Mouse (Mus musculus) yolk sac, embryonic 10.5 days (tissue): ENCODE measurements around the gene Gm1113.
A peak's percentile ranks its signal among the peaks of the same experiment; 100 is the strongest.

Source experiments
- DNase-seq: peaks from one replicate; pipeline ENCODE4 v3.0.0-alpha.2; 2017; ENCODE audit warnings: low spot score

Gene Gm1113

GRCm38 (mm10) chr9:35523941-35524411 is 5.9 kb upstream of the Gm1113 start:
- DNase-seq = peak; percentile 41

DNA sequence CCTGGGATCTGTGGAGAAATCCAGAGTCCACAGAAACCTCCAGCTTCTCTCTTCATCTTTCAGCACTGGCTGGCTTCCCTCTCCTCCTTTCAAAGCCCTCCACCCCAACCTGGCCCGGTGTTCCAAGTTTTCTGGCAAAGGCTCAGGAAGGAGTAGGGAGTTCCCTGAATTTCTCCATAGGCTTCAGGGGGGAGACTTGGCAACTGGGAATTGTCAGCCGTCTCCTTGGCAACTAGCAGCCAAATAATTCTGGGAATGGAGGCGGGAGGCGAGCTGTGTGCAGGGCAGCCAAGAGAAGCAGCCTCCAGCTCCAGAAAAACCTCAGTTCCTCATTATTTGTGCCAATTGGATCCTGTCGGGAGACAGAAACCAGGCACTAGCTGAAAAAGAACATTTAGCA is 5.5 kb upstream of the Gm1113 start:
- no peak for DNase-seq

DNA sequence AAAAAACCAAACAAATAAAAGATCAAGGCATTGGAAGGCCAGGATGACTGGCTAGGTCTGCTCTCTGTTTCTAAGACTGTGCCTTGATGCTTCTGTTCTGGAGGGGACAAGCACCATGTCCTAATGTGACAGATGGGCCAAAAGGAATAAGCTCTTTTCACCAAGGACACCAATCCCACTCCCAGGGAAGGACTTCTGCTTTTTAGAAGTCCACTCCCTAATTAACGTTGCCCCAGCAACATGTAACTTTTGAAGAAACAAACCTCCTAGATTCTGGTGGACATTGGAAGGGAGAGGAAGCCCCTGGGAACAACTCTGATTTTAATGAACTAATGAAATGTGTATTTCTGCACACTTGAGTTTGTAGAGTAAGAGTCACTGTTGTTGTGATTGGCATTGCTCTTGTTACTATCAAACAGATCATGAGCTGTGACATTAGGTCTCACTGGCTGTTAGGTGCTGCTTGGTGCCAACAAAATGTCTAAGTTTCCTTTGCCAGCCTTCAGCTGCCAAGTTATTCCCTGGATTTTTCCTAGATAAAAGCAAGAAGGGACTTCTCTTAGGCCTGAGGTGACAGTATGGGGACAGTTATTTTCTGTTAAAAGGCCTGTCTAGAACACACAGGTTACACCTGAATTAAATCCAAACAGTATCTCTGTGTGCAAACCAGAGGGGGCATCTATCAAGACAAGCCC is 4.9 kb upstream of the Gm1113 start:
- DNase-seq = no peak

GRCm38 (mm10) chr9:35522241-35522640 is 4.2 kb upstream of the Gm1113 start:
- DNase-seq = no peak

DNA sequence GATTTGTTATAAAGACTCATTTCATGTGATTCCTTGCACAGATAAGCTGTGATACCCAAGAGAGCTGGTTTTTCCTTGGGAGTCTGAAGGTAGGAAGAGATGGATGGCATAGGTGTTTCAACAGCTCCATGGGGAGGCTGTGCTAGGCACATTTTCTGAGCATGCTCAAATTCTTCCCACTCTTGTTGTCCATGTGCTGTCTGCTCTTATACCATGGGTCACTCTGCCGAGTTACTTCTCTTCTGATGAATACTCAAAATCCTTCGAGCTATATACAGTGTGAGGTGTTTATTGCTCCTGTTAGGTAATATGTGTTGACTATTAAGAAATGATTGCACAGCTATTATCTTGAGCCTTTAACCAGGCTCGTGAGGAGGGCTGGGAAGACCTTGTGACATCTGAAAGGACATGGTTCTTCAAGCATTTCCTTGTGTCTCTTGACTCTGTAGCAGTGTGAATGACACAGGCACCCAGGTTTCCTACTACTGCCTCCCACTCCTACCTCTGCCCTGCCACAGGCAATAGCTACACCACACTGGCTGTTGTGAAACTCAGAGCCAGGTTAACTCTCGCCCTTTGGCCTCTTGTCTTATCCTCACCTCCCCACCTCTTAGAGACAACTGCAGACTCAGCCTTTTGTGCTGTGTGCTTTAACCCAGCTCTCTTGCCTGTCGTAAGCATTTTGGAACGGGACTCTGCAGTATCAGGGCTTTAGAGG is 2.7 kb upstream of the Gm1113 start:
- peak; percentile 83 for DNase-seq

DNA sequence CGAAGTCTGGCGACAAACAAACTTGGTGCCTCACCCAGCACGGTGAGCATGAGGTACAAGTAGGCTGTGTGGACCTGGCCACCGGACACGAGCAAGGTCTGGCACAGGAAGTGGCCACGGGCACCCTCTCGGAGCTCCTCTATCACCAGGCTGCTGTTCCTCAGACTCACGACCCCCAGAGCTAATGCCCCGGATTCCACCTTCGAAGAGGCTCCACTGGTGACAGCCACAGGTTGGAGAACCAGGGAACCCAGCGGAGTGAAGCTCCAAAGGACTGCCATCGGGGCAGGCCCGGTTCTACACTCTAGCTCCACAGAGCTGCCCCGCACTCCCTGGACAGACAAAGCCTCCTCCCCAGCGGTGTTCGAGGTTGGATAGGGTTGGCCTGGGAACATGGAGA is 1.4 kb downstream of the Gm1113 start:
- no peak for DNase-seq

DNA sequence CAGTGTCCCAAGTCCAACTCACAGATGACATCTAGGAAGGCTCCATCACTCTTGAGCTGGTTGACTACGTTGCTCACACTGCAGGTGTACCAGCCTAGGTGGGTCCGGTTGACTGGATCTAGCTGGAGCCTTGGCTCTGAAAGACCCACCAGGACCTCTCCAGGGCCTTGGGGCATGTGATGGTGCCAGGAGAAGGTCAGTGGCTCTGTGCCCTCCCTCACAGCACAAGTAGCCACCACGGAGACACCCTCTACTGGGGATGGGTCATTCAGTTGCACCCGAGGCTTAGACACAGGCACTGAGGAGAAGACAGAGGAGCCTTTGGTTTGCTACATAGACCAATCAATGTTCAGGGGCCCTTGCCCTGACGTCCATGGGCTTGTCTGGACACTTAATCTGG is 1.9 kb downstream of the Gm1113 start:
- DNase-seq = no peak

DNA sequence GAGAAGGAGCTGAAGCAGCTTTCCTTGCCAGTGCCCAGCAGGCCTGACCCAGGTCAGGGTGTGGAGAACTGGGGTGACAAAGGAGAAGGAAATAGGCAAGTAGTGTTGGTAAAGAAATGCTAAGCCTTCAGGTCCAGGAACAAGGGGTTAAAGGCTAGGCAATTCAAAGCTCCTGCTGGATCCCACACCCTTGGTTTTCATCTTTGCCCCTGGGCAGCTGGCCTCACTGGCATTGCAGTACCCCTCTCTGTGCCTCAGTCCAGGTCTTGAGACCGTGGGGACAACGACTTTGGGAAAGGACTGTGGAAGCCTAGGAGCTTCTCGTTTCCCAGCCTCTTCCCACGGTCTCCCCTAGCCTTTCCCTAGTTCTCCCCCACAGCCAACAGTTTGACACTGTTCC is 4.2 kb downstream of the Gm1113 start:
- no peak for DNase-seq

DNA sequence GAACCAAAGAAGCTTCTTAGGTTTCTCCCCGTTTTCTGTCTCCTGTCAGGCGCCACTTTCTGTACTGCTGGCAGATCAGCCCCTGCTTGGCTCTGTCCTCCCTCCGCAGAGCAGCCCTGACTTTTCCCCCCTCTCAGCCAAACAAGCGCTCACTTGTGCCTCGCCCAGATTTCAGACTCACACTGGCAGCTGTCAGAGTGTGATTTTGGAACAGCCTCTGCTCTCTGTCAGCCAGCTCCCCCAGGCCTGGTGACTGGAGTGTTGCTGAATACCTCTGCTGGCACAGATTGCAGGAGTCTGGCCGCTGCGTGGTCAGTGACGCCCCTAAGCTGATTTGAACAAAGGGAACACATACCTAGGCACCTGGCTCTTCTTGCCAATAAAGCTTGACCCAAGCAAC is 9.8 kb downstream of the Gm1113 start:
- DNase-seq = no peak

- no peak for DNase-seq
Observed at GRCm38 (mm10) chr9:35502361-35503000, 15.6 kb downstream of the Gm1113 start.

DNA sequence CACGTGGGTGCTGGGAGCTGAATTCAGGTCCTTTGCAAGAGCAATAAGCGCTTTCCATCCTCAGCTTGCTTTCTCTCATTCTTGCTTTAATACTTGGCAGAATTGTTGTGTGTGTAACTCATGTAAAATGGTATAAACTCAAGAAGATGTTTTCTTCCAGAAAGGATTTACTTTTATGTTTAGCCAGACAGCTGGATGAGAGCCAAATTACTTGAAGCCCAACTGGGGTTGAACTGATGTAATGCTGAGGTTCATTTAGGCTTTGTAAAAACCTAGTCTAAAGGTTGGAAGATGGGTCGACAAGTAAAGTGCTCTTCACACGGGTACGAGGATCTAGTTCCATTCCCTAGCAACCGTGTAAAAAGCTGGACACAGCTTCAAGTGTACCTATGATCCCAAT is 18.1 kb downstream of the Gm1113 start:
- DNase-seq = no peak

GRCm38 (mm10) chr9:35495471-35495870 is 22.6 kb downstream of the Gm1113 start:
- no peak for DNase-seq

DNA sequence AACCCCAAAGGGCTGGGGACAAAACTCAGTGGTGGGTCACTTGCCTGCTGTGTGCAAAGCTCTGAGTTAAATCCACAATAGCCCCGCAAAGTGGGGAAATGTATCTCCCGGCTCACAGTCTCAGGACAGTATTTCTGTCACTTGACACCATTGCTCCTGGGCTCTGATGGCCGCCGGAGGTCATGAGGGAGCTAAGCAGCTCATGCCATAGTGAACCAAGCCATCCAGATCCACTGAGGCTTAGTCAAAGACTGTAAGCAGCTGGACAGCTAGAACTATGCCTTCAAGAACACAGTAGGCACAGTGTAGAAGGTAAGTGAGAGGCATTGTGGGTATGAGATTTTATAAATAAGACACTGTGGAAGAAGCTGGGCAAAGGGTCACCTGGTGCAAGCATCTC is 23.1 kb downstream of the Gm1113 start:
- no peak for DNase-seq

GRCm38 (mm10) chr9:35493733-35494092 is 24.4 kb downstream of the Gm1113 start:
- DNase-seq = no peak

GRCm38 (mm10) chr9:35493033-35493732 is 24.9 kb downstream of the Gm1113 start:
- DNase-seq = peak; percentile 52

- DNase-seq = no peak
Observed at GRCm38 (mm10) chr9:35491109-35491866, 26.8 kb downstream of the Gm1113 start.

DNA sequence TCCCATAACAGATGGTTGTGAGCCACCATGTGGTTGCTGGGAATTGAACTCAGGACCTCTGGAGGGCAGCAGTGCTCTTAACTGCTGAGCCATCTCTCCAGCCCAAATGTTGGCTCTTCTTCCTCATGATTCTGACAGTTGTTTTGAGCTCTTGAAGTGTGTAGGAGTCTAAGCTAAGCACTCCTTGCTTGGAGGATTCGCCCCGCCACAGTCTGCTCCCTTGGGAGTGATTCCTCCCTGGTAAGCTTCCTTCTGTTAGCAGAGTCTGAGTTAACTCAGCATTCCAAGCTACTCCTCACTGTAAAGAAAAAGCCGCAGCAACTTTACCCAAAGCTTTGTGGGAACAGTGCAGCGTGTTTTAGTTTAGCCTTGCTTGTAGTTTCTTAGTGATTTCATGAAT is 29.6 kb downstream of the Gm1113 start:
- DNase-seq = no peak

GRCm38 (mm10) chr9:35486616-35487015 is 31.5 kb downstream of the Gm1113 start:
- no peak for DNase-seq

DNA sequence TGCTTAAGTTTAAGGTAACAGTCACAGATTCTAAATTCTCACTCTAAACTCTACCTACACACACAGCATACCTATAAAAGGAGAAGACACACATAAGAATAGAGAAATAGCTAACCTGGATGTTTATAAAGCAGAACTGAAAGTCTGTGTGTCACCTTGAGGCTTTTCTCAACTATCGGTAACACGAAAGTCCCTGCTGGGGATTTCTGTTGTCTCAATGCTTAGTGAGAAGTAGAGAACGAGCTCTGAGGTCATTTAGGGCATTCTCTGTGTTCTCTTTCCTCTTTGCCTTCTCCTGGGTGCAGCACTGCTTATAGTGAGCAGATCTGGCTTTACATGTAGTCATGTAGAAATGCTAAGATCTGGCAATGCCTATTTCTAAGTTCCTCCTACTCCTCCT is 34.1 kb downstream of the Gm1113 start:
- DNase-seq = no peak

- DNase-seq = no peak
Observed at GRCm38 (mm10) chr9:35482014-35482898, 35.8 kb downstream of the Gm1113 start.

GRCm38 (mm10) chr9:35479456-35479855 is 38.6 kb downstream of the Gm1113 start:
- DNase-seq = no peak
